Mouse (Mus musculus) heart, adult 2 months (tissue): ENCODE measurements around the gene Trp53tg5.

ENCODE experiments used
- CTCF ChIP-seq: fragments of 200-600 bp; IDR thresholded peaks from 2 replicates; pipeline ENCODE4 v1.8.1; 2022; ENCODE audit warnings: antibody characterized with exemption, mild to moderate bottlenecking, moderate library complexity
- POLR2A ChIP-seq: fragments of 200-500 bp; IDR thresholded peaks from 2 replicates; pipeline ENCODE4 v1.6.1; 2011; ENCODE audit warnings: mild to moderate bottlenecking, low read depth, low read length, control low read depth; ENCODE audit not compliant: insufficient read depth

DNA sequence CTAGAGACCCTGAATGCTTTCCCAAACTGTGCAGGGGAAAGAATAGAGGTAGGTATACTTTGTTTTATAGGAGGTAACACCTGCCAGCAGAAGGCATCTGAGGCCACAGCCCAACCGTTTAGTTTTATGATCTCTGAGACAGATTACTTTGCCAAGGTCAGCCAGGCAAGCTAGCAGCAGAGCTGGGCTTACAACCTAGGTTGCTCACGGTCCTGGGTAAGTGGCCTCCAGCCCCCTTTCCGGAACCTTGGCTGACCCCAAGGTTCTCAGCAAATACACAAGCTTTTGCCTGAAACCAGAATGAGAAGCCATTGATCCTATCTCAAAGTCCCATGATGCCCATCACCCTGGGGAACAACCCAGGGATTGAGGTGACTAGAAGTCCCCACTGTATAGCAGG, 38.8 kb downstream of the Trp53tg5 start:
- TF ChIP-seq CTCF, result no peak
- no peak for TF ChIP-seq POLR2A
